Mouse (Mus musculus): ENCODE data around the gene Fgfr2. TPM values are rescaled to one million over a fixed set of nuclear protein-coding genes. Genes with fewer than 3 reads are reported as not detected.
A peak's percentile ranks its signal among the peaks of the same experiment; 100 is the strongest.

Fgfr2 gene
- polyA plus RNA-seq, 1 experiment: 14.8 TPM

- Histone ChIP-seq H3K27me3 (replicated peaks; ENCODE audit: control insufficient read depth, insufficient read depth, low read length) (no peaks in the 10 kb centered on the region), H3K4me3 (ENCODE audit: insufficient read depth, low read depth, low read length) (no peak overlapping the region), H3K4me1 (ENCODE audit: control insufficient read depth, insufficient read depth, low read length) (peaks cover 18% of the 10 kb centered on the region; the same call in 1 of the 2 replicates), H3K36me3 (ENCODE audit: control insufficient read depth, insufficient read depth, low read length) (no peaks in the 10 kb centered on the region), H3K27ac (ENCODE audit: insufficient read depth, low read depth, low read length) (no peak overlapping the region)
- TF ChIP-seq CTCF (conservative IDR thresholded peaks at IDR 0.05; ENCODE audit: insufficient read depth, insufficient read length, low read depth, low read length) (no peak), POLR2A (IDR thresholded peaks at IDR 0.05; ENCODE audit: low read depth, low read length) (no peak)
- no peak for DNase-seq
- 84% methylated on average over 6 of the region's 6 CpGs for WGBS
Measured at GRCm38 (mm10) chr7:130716989-130717388, 2406.2 kb downstream of the Fgfr2 start.

DNA sequence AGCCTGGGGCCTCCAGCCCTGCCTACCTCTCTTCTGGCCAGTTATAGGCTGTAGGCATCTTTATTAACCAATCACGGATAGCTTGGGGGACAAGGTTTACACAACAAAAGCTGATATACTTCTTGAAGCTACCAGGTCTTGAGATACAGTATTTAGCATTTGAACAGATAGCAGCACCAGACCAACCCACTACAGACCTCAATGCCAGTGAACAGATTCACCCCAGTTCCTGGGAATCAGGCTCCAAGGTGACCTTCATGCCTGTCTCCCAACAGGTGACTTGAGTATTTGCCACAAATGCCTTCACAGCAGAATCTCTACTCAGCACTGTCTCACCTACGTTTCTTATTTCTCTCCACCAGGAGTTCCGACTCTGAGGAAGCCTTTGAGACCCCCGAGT, 2406.8 kb downstream of the Fgfr2 start:
- no peak for DNase-seq
- H3K36me3 ChIP-seq (ENCODE audit: control insufficient read depth, insufficient read depth, low read length): no peaks in the 10 kb centered on the region
- no peak overlapping the region for H3K4me3 ChIP-seq (ENCODE audit: insufficient read depth, low read depth, low read length)
- WGBS: 69% methylated on average over 4 of the region's 4 CpGs
- H3K4me1 ChIP-seq (ENCODE audit: control insufficient read depth, insufficient read depth, low read length): peaks cover 18% of the 10 kb centered on the region; the same call in 1 of the 2 replicates
- no peak for TF ChIP-seq CTCF (conservative IDR thresholded peaks at IDR 0.05; ENCODE audit: insufficient read depth, insufficient read length, low read depth, low read length)
- no peak overlapping the region for H3K27ac ChIP-seq (ENCODE audit: insufficient read depth, low read depth, low read length)
- H3K27me3 ChIP-seq (replicated peaks; ENCODE audit: control insufficient read depth, insufficient read depth, low read length): no peaks in the 10 kb centered on the region

- Histone ChIP-seq H3K36me3 (ENCODE audit: control insufficient read depth, insufficient read depth, low read length) (no peaks in the 10 kb centered on the region), H3K4me3 (ENCODE audit: insufficient read depth, low read depth, low read length) (no peak overlapping the region), H3K27me3 (replicated peaks; ENCODE audit: control insufficient read depth, insufficient read depth, low read length) (no peaks in the 10 kb centered on the region), H3K4me1 (ENCODE audit: control insufficient read depth, insufficient read depth, low read length) (peaks cover 15% of the 10 kb centered on the region; the same call in 1 of the 2 replicates), H3K27ac (ENCODE audit: insufficient read depth, low read depth, low read length) (no peak overlapping the region)
- DNase-seq: no peak
- TF ChIP-seq CTCF (conservative IDR thresholded peaks at IDR 0.05; ENCODE audit: insufficient read depth, insufficient read length, low read depth, low read length): no peak
- no peak for TF ChIP-seq POLR2A (IDR thresholded peaks at IDR 0.05; ENCODE audit: low read depth, low read length)
- 90% methylated on average over 3 of the region's 3 CpGs for WGBS
Measured at GRCm38 (mm10) chr7:130715467-130715866, 2407.7 kb downstream of the Fgfr2 start.

DNA sequence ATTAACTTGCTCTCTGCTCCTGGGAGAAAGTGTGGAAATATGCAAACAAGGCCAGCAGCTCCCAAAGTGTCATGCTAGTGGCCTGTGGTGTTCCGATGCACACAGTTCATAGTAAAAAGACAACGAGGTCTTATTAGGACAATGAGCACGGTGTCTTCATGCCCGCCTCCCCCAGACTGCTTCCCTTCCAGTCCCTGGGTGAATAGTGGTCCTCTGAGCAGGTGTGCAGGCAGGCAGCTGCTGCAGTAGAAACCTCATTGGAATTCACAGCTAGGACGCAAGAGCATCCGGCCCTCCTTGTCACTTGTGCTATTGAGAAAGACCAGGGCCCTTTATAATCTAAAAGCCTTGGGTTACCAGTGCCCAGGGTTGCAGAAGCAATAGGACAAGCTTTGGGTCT, 2409.8 kb downstream of the Fgfr2 start:
- no peaks in the 10 kb centered on the region; the same call in 1 of the 2 replicates for H3K36me3 ChIP-seq (ENCODE audit: control insufficient read depth, insufficient read depth, low read length)
- 74% methylated on average over 6 of the region's 6 CpGs for WGBS
- peaks cover 10% of the 10 kb centered on the region; the same call in 1 of the 2 replicates for H3K4me1 ChIP-seq (ENCODE audit: control insufficient read depth, insufficient read depth, low read length)
- TF ChIP-seq POLR2A (IDR thresholded peaks at IDR 0.05; ENCODE audit: low read depth, low read length) (no peak), CTCF (conservative IDR thresholded peaks at IDR 0.05; ENCODE audit: insufficient read depth, insufficient read length, low read depth, low read length) (no peak)
- no peak overlapping the region for H3K27ac ChIP-seq (ENCODE audit: insufficient read depth, low read depth, low read length)
- no peaks in the 10 kb centered on the region for H3K27me3 ChIP-seq (replicated peaks; ENCODE audit: control insufficient read depth, insufficient read depth, low read length)
- no peak overlapping the region for H3K4me3 ChIP-seq (ENCODE audit: insufficient read depth, low read depth, low read length)
- no peak for DNase-seq

DNA sequence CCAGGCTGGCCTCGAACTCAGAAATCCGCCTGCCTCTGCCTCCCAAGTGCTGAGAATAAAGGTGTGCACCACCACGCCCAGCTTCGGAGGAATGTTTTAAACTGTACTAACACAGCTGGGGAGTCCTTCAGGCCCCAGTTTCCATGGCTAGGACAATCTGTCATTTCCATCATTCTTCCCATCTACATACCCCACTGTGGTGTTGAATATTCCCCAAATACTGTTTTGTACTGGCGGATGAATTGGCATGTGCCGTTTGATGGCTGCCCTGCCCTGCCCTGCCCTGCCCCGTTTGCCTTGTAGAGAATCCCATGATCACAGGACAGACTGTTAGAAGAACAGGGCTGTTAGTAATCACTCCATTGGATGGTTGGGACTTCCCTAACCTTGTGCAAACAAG, 2411.3 kb downstream of the Fgfr2 start:
- TF ChIP-seq POLR2A (IDR thresholded peaks at IDR 0.05; ENCODE audit: low read depth, low read length) (no peak), CTCF (conservative IDR thresholded peaks at IDR 0.05; ENCODE audit: insufficient read depth, insufficient read length, low read depth, low read length) (no peak)
- DNase-seq: no peak

DNA sequence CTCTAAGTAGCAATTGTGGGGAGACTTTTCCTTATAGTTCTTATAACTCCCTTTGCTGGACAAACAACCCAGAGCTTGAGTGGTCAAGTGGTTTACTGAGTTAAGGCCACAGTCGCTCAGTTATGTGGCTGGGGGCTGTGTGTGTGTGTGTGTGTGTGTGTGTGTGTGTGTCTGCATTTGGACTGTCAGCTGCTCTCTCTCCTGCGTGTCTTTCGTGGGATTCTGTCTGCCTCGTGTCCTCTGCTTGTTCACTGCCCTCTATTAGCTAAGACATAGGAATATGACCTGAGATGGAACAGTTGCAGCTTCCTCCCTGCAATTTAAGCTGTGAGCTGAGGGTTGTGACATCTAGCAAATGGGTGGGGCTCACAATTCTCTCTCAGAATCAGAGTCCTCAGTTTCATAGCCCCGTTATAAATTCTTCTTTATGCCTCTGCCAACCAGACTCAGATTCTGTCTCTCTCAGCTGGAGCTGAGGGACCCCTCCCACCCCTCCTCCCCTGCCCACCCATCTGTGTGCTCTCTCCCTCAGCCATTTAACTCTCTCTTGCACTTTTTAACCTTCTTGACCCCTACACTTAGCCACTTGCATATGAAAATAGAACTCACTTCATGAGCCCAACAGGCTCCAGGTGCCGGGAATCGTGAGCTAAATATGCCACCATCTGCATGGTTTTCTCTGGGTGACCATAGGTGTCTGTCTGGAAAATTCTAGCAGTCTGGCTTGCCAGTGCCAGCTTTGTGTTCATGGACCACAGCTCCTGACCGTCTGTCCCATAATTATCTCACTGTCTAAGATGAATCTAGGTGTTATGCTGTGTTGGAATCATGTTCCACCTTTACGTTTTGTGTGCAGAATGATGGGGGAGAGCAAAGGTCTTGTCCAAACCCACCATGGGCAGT, 2413.5 kb downstream of the Fgfr2 start:
- TF ChIP-seq POLR2A (IDR thresholded peaks at IDR 0.05; ENCODE audit: low read depth, low read length): no peak
- no peak for TF ChIP-seq CTCF (conservative IDR thresholded peaks at IDR 0.05; ENCODE audit: insufficient read depth, insufficient read length, low read depth, low read length)
- peaks cover 14% of the 10 kb centered on the region; the same call in 1 of the 2 replicates for H3K4me1 ChIP-seq (ENCODE audit: control insufficient read depth, insufficient read depth, low read length)
- DNase-seq: no peak
- H3K27me3 ChIP-seq (replicated peaks; ENCODE audit: control insufficient read depth, insufficient read depth, low read length): no peaks in the 10 kb centered on the region
- H3K36me3 ChIP-seq (ENCODE audit: control insufficient read depth, insufficient read depth, low read length): no peaks in the 10 kb centered on the region; the same call in 1 of the 2 replicates
- H3K4me3 ChIP-seq (ENCODE audit: insufficient read depth, low read depth, low read length): no peak overlapping the region
- peak overlapping the region; percentile 90 for H3K27ac ChIP-seq (ENCODE audit: insufficient read depth, low read depth, low read length)
- WGBS: 41% methylated on average over 9 of the region's 9 CpGs

More for the DNA sequence above, 2411.3 kb downstream of the Fgfr2 start:
- H3K4me1 ChIP-seq (ENCODE audit: control insufficient read depth, insufficient read depth, low read length): peaks cover 14% of the 10 kb centered on the region; the same call in 1 of the 2 replicates
- no peak overlapping the region for H3K27ac ChIP-seq (ENCODE audit: insufficient read depth, low read depth, low read length)
- no peaks in the 10 kb centered on the region; the same call in 1 of the 2 replicates for H3K36me3 ChIP-seq (ENCODE audit: control insufficient read depth, insufficient read depth, low read length)
- no peaks in the 10 kb centered on the region for H3K27me3 ChIP-seq (replicated peaks; ENCODE audit: control insufficient read depth, insufficient read depth, low read length)
- H3K4me3 ChIP-seq (ENCODE audit: insufficient read depth, low read depth, low read length): no peak overlapping the region
- 81% methylated on average over 7 of the region's 7 CpGs for WGBS

- Histone ChIP-seq H3K27ac (ENCODE audit: insufficient read depth, low read depth, low read length) (peak overlapping the region; percentile 90), H3K27me3 (replicated peaks; ENCODE audit: control insufficient read depth, insufficient read depth, low read length) (no peaks in the 10 kb centered on the region), H3K36me3 (ENCODE audit: control insufficient read depth, insufficient read depth, low read length) (no peaks in the 10 kb centered on the region; the same call in 1 of the 2 replicates), H3K4me3 (ENCODE audit: insufficient read depth, low read depth, low read length) (no peak overlapping the region), H3K4me1 (ENCODE audit: control insufficient read depth, insufficient read depth, low read length) (peaks cover 14% of the 10 kb centered on the region; the same call in 1 of the 2 replicates)
- WGBS: 30% methylated on average over 9 of the region's 9 CpGs
- no peak for TF ChIP-seq CTCF (conservative IDR thresholded peaks at IDR 0.05; ENCODE audit: insufficient read depth, insufficient read length, low read depth, low read length)
- no peak for TF ChIP-seq POLR2A (IDR thresholded peaks at IDR 0.05; ENCODE audit: low read depth, low read length)
- peak; percentile 83 for DNase-seq
Measured at GRCm38 (mm10) chr7:130708940-130709339, 2414.2 kb downstream of the Fgfr2 start.

All from kidney, adult 2 months (tissue).